Mouse (Mus musculus) kidney, adult 8-10 months (tissue): ENCODE measurements around the gene Pusl1.

Experiments
- DNase-seq, 2 experiments: peaks; one replicate each; pipeline ENCODE4 v3.0.0; 2022

Pusl1 gene

DNA sequence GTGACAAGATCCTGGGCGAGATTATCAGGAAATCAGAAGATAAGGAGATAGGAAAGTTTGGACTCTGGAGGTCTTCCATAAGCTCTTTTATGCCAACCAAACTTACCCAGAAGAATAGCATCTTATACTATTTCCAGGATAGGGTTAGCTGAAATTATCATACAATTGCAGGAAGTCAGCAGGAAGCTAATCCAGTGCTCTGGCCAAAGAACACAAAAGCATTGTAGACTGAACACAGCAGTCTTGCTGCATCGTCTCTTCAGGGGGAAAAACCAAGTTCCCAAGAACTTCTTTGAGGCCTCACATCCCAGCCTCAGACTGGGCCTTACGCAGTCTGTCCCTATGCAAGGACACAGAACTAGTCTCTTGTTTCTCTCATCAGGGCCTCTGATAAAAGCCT lies 8.0 kb downstream of the Pusl1 start:
- no peak for DNase-seq

DNA sequence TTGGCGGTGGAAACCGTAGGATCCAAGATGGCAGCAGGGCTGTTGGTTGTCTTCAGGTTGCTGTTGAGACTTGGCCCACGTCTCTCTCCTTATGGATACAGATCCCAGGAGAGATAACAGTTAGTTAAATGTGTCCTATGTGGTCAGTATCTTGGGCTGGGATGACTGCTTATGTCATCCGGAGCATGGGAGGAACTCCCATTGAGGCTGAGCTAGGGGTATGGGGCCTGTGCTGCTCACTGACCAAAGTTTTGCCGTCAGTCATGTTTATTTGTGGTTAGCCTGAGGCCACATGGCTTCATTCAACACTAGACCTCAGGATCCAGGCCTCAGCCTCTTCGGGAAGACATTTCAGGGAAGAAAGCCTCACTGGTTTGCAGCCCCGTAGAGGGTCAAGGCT lies 20.2 kb downstream of the Pusl1 start:
- DNase-seq = no peak

DNA sequence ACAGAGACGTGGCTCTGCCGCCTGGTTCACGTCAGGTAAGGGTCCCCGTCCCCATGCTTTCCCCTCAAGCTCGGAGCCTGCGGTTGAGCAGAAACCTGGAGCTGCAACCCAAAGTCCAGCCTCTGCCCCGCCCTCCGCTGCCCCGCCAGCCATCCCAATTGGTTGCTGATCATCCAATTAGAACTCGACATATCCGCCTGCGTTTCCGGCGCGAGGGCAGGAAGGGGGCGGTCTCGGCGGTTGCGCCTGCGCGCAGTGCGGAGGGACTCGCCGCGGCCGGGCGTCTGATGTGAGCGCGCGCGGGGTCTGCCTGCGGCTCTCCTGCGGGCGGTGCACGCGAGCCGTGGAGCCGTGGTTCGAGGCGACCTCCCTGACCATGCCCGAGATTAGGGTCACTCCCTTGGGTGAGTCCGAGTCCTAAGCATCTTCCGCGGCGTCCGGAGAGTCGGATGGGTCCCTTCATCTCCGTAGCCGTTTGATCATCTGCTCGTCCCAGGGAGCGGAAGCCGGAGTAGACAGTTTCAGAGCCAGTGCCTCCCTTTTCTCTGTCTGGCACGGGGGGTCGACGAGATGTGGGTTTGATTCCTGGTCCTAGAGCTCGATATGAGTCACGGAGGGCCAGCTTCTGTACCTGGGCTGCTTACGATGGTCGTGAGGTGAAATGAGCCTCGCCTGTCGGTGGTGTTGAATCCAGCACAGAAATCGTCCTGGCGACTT lies 22.1 kb downstream of the Pusl1 start, which contains the start of the genes Cptp and Ints11:
TSS of gene Cptp (minus strand) at position 124 of the 717 bp plus-strand sequence.
TSS of gene Ints11 (plus strand) at position 230 of the 717 bp plus-strand sequence.
- peak; percentile 97 for DNase-seq

DNA sequence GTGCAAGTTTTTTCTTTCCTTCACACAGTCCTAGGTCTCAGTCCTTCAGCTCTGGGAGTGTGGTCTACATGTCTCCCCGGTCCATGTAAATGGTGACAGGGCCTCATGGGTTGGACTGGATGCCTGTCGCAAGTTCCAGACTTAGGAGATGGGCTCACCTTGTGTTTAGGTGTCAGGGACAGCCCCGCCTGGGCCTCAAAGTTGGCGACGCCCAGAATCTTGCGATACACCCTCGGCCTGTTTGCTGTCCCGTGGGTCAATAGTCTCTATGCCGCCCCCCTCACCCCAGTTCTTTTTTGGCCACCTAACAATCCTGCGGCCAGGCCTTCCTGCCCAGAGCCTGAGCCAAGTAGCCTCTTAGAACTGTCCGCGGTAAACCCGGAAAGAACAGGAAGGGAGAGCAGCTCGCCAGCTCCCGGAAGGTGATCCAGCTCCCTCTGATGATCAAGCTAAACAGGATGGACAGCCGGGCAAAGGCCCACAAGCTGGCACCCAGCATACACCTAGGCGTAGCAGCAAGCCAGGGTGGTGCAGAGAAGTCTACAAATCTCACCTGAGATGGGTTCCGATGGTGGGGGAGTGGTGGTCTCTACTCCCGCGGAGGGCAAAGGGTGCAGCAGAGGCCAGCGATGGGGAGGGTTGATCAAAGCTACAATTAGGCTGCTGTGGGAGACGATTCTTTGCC lies 22.8 kb downstream of the Pusl1 start:
- peak in 1 of 2 experiments; percentile 52 for DNase-seq

DNA sequence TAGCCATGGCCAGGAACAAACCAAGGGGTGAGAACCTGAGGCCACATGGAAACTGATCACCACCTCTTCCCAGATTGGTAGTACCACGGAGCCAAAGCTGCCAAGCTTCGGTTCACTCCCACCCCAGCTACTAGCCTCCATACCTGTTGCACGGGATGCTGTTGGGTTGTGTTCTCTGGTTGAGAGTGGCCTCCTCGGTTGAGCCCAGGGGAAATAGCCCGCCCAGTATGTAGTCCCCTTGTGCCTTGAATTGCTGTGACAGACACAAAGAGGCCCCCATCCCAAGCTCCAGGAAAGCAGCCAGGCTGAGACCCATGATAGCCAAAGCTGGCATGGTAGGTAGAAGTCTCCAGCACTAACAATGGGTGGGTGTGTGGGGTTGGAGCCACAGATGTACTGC lies 28.6 kb downstream of the Pusl1 start, which contains the start of gene Tas1r3:
TSS of gene Tas1r3 (minus strand) at position 362 of the 400 bp plus-strand sequence.
- DNase-seq = no peak

DNA sequence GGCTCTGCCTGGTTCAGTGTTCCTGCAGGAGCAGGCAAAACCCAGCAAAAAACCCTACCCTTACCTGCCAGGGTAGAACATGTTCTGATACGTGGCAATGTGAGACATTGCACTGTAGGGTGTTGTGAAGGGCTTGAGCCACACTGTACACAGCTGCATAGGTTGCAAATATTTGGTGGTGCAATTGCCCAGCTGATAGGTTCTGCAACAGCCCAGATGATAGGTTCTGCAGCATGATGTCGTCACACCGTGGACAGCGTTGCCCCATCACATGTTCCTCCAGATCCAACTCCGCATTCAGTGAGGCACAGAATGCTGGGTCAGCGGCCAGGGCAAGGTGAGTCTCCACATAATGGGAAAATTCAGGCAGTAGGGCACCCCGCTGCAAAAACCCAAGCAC lies 29.8 kb downstream of the Pusl1 start:
- DNase-seq = no peak

DNA sequence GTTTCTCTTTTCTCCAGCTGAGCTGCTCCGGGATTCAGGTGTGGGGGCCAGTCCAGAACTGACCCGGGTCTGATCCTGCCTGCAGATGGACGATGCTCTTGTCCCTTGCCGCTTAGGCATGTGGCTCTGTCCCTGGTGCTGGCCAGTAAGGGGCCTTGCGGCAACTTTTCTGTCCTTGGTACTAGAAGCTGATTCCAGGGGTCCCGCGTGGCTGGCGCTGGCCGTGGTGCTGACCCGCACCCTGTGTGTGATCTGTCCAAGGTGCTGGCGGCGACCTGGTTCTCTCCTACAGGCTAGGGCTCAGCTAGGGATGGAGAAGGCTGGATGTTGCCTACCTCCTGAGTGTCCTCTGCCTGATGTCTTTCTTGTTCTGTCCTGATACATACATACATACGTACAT lies 32.3 kb downstream of the Pusl1 start:
- no peak for DNase-seq

DNA sequence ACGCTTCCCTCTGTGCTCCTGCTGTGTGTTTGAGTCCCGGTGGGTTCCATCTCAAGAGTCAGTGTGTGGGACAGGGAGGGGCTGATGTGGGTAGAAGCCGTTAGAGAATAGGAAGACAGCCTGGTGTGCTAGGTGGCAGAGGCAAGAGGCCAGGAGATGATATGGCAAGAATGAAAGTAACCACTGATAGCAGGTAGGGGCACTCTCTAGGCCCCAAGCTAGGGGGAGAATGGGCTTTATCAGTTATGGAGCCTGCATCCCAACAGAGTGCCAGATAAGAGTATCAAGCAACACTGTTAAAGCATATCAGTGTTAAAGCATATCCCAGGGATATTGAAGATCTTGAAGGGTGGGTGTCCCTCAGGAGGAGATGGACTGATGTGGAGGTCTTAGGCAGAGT lies 34.7 kb downstream of the Pusl1 start:
- DNase-seq = no peak

DNA sequence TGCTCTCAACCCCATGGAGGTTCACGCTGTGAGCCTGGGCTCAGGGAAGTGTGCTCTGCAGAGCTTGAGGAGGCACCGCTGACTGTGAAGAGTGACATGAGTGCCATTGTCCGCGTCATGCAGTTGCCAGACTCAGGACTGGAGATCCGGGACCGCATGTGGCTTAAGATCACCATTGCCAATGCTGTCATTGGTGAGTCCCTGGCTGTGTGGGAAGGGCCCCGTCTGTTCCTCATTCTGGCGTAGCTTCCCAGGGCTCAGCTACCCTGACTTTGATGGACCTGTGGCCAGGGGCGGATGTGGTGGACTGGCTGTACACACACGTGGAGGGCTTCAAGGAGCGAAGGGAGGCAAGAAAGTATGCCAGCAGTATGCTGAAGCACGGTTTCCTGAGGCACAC lies 35.5 kb downstream of the Pusl1 start:
- no peak for DNase-seq

DNA sequence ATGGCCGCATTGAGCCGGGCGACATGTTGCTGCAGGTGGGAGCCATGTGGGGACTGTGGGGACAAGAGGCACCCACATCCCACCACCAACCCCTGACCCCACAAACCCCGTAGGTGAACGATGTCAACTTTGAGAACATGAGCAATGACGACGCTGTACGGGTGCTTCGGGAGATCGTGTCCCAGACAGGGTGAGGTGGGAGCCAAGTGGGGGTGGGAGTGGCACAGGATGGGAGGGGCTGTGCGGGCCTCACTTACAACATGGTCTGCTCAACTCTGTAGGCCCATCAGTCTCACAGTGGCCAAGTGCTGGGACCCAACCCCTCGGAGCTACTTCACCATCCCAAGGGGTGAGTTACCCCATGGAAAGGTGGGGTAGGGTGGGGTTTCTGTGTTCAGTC lies 36.6 kb downstream of the Pusl1 start:
- no peak for DNase-seq

DNA sequence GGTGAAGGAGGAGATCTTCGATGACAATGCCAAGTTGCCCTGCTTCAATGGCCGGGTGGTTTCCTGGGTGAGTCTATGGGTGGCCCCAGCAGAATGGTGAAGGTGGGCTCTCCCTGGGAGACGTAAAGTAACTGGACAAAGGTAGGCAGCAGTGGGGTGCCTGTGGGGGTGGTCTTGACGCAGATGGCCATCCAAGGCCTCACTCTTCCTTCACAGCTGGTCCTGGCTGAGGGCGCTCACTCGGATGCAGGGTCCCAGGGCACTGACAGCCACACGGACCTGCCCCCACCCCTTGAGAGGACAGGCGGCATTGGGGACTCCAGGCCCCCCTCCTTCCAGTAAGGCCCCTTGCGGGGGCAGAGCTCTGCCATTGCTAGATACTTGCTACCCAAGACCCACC lies 38.2 kb downstream of the Pusl1 start:
- no peak for DNase-seq

DNA sequence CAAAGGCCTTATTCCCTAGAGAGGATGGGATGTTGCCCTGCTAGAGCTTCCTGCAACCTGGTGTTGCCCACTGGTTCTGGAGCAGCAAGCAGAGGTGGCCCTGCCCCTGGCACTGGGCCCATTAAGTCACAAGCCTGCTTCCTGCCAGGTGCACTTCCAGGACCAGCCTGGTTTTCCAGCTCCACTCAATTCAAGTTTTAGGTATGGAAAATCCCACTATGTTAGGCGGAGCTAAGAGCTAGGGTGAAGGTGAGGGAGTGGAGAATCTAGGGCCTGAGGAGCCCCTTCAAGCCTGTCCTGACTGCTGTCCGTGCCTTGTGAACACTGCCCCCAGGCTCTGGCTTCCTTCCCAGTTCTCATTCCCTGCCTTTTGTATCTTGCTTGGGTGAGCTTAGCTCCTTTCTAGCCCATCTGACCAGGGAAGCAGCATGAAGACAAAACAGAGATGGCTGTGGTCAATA lies 39.6 kb downstream of the Pusl1 start:
- DNase-seq = peak; percentile 62 to 73

DNA sequence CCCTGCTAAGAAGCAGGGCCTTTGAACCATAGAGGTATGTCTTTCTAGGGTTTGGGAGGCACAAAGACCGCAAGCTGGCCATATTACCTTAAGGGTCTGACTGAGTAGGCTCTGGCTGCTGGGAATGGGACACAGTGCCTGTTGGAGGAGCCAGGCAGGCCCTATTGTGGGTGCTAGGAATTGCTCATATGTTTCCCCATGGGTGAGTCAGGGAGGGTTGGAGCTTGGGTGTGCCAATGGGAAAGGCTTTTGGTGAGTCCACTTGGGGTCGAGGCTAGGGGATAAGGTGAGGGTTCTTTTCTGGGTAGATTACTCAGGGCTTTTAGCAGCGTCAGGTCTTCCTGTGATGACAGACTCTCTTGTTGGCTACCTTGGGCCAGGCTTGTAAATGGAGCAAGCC lies 40.2 kb downstream of the Pusl1 start:
- no peak for DNase-seq

DNA sequence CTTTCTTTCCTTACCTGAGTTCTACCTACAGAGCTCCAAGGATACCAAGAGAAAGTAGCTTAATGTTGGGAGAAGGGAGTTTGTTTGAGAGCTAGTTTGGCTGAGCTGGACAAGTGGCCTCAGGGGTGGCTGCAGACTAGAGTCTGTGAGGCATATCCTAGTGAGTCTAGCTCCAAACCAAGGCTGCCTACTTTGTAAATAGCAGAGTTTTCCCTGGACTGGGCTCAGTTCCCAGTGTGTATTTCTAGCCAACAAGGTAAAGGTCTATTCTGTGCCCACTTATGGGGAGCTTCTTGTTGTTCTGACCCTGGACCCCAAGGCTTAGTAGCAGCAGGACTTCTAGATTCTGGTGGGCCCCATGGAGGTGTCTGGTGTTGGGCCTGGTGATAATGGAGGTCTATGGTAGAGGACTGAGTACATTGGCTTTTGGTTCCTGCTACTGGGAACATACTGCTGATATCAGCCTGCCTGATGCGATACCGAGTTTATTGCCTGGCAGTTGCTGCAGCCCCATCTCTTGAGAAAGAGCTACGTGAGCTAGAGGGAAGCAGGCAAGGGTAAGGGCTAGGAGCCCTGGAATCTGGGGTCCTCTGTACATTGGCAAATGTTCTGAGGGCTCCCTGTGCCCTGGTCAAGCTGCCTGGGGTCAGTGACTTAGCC lies 41.7 kb downstream of the Pusl1 start:
- peak; percentile 61 to 68 for DNase-seq

DNA sequence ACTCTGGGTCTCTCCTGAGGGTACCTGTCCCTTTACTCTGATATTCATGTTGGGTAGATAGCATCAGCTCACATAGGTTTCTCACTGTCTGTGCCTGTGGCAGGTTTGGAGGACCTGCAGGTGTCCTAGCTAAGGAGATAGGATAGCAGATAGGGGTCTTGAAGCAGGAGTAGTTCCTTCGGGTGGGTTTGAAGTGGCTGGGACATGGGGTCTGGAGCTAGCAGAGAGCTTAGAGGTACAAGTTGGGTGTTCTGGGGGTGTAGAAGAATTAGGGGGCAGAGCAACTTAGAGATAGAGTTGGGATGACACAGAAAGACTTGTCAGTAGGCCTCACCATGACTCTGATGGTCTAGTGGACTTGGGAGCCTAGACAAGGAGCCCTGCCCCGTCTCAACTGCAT lies 42.2 kb downstream of the Pusl1 start:
- DNase-seq = no peak

DNA sequence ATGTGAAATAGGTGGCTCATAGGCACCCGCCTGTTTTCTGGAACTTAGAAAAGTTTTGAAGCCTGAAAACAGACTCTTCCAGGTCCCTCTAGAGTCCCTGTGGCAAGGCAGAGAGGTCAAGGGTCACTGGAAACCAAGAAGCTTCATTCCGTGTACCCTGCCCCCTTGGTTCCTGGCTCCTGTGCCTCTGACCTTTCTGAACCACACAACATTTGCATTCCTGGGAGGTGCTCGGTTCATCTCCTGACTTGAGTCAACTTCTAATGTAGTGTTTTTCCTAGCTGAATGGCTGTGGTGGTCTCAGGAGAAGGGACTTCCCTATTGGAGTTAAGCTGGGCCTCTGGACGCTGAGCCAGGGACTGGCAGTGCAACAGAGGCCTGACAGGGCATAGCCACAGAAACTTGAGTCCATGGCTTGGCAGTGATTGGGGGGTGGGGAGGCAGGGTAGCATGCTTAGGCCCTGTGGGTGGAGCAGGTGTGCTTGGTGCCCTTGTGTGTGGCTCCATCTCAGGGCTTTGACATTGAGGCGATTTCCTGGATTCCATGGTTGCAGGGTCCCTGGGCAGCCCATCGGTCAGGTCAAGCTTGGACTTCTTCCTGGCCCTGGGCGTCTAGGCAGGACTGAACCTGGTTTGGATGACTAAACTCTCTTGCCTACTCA lies 43.0 kb downstream of the Pusl1 start:
- DNase-seq = peak; percentile 77 to 82

DNA sequence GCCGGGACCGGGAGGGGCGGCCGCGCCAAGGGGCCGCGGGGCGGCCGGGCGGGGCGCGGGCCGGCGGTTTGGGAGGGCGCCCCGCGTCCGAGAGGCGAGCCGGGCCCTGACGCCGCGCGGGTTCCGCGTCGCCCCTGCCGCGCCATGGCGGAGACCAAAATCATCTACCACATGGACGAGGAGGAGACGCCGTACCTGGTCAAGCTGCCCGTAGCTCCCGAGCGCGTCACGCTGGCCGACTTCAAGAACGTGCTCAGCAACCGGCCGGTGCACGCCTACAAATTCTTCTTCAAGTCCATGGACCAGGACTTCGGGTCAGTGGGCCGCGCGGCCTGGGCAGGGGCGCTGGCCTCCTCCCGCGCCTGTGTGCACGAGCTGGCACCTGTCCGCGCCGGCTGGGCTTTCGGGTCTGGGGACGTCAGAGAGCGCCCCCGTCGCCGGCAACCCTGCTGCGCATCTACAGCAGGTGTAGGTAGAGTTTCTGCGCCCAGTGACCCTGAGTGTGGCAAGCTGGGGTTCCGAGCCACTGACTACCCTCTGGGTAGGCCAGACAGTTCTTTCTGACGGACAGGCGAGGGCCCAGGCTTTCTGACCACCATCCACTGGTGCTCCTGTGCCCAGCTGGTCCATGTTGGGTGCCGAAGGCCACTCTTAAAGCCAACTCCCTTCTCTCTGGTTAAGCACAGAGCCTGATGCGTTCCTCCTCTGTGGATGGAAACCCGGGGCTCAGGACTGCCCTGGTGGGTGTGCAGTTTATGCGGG lies 43.8 kb downstream of the Pusl1 start:
- peak; percentile 62 to 69 for DNase-seq

DNA sequence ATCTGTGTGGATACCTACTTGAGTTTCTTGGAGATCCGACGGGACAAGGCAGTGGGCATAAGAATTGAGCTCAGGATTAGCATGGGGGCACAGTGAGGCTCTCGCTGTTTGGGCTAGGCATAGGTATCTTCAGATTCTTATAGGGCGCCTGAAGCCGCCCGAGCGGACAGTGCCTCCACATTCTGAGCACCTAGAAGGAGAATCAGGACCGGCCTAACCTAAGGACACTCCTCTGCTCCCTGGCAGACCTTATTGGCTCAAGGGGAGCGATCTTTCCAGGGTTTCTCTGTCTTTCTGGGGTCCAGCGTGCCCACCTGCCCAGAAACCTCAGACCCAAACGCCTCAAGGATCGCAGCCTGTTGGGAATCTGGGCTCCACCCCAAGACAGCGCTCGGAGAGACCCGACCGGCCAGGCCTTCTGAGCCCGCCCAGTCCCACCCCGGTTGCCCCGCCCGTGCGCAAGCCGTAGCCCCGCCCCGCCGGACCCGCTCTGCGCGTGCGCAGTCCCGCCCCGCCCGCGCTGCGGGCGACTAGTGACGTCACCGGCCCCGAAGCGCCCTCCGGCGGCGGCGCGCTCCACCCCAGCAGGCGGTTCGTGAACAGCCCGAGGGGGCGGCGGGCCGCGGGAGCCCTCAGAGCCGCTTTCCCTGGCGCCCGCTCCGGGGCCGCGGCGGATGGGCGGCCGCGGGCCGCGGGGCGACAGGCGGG lies 44.6 kb downstream of the Pusl1 start, which contains the start of gene Dvl1:
TSS of gene Dvl1 (plus strand) at position 532 of the 708 bp plus-strand sequence.
- DNase-seq = peak; percentile 85 to 89

DNA sequence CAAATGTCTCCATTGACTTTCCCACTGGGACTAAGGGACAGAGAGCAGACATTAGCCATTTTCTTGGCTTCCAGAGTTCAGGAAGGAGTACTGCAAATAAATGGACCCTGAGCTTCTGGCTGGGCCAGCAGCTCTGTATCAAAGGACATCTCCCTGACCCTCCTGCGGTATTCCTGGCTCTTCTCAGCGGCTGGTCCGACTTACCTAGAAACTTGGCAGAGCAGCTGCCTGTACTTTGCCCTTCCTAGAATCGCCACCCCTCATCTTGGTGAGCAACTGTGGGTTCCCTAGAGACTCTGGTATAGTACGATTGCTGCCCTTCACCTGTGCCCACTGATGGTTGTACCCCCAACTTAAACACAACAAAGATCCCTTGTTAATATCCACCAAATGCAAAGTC lies 48.4 kb downstream of the Pusl1 start:
- DNase-seq = peak; percentile 73 to 77

DNA sequence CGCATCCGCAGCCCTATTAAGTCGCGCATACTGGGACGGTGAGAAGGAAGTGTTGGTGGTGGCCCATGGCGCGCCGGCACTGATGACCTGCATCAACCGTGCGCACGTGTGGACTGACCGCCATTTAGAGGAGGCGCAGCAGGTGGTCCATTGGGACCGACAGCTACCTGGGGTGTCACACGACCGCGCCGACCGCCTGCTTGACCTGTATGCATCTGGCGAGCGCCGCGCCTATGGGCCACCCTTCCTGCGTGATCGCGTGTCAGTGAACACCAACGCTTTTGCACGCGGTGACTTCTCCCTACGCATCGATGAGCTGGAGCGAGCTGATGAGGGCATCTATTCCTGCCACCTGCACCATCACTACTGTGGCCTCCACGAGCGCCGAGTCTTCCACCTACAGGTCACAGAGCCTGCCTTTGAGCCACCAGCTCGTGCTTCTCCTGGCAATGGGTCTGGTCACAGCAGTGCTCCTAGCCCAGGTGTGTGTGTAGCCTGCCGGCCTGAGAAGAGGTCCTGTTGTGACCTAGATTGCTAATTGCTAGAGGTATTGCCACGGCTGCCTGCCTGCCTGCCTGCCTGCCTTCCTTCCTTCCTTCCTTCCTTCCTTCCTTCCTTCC lies 49.8 kb downstream of the Pusl1 start:
- DNase-seq = no peak

DNA sequence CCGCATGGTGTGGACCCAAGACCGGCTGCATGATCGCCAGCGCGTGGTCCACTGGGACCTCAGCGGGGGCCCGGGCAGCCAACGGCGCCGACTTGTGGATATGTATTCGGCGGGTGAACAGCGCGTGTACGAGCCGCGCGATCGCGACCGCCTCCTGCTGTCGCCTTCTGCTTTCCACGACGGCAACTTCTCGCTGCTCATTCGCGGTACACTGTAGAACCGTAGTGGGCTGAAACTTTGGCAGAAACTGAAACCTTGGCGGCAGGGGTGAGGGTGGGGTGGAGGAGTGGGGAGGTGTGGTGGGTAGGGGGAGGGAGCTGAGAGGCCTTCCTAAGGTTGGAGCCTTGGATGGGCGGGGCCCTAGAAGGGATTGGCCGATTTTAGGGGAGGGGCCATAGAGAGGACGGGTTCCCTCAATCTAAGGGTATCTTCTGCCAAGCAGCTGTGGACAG lies 50.6 kb downstream of the Pusl1 start:
- DNase-seq = peak; percentile 70 to 78
